ENCODE assay signal across 8 mouse cellular contexts in the genomic region with DNA sequence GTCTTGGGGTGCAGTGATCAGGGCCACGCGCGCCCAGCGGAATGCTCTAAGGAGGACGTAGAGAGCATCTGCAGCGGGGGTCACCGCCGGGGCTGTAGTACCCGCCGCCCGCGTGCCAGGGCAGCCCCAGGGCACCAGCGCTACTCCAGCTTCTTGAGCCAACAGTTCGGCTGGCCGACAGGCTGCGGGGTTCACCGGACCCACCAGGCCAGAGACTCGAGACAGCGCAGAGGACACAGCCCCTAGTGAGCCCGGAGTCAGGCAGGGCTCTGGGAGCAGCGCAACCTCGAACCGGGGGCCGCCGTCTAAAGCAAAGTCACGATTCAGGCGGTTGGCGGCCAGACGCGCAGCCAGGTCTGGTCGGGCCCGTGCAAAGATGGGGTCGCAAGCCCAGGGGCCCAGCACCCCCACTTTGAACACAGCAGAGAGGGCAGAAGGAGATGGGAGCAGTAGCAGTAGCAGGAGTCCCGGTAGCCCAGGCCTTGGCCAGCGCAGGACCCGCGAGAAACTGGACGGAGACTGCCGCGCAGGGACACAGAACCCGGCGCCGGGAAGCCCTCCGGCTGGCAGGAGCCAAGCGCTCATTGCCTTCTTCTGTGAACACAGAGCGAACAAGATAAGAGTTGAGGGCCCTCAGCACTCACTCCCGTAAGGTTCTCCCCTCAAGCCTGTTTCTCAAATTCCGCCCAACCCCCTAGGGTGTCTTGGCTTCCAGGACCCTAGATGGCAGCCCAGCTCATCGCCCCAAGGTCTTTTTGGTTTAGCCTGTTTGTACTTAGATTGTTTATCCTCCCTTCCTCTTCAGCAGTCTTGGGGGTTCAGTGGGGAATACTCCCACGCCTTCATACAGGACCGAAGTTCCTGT. TPM values are rescaled to one million over a fixed set of nuclear protein-coding genes. Genes with fewer than 3 reads are reported as not detected.
DNase-seq lines count a peak whose midpoint lies in the region; ATAC-seq lines count a peak whose summit lies in the region.

No protein-coding gene starts in this region.

- peak overlapping the region; percentile 47 for H3K4me3 ChIP-seq in kidney, embryonic 14.5 days (ENCODE audit: low read length)
- peak overlapping the region; percentile 46 for H3K4me3 ChIP-seq in brown adipose tissue, adult 24 weeks (ENCODE audit: insufficient read depth, low read depth, low read length)
- peak overlapping the region; percentile 57 for H3K4me3 ChIP-seq in hindbrain, embryonic 10.5 days
- peak overlapping the region; percentile 47 for H3K4me3 ChIP-seq in midbrain, embryonic 13.5 days (replicated peaks)

- peak; percentile 22; the same call in 1 of the 2 replicates for ATAC-seq in kidney, embryonic 14.5 days (ENCODE audit: low FRiP score, low TSS enrichment)
- no peak for ATAC-seq in midbrain, embryonic 13.5 days

- peak overlapping the region; percentile 92 for H3K4me2 ChIP-seq in kidney, embryonic 14.5 days (replicated peaks; ENCODE audit: low read depth, low read length)
- peak overlapping the region; percentile 71 for H3K4me2 ChIP-seq in midbrain, embryonic 13.5 days (replicated peaks)

- no peak for DNase-seq in kidney, adult 8-10 months
- peak; percentile 42 for DNase-seq in hindbrain, embryonic 10.5 days (ENCODE audit: low spot score)
- DNase-seq in c-Kit-positive CD71-positive TER-119-positive erythroid progenitor cells, embryonic 14.5 days (ENCODE audit: low spot score): no peak
- DNase-seq in gastrocnemius, postnatal 4 days (ENCODE audit: low spot score in 2 of 2): no peak
- DNase-seq in urinary bladder, postnatal 14 days (ENCODE audit: low spot score): no peak

- H3K4me1 ChIP-seq in kidney, embryonic 14.5 days (ENCODE audit: control insufficient read depth, insufficient read depth, low read length): peaks cover 8% of the 10 kb centered on the region; the same call in 1 of the 2 replicates
- peaks cover 2% of the 10 kb centered on the region; the same call in 1 of the 2 replicates for H3K4me1 ChIP-seq in brown adipose tissue, adult 24 weeks (ENCODE audit: control insufficient read depth, insufficient read depth, insufficient read length, low read length)
- H3K4me1 ChIP-seq in hindbrain, embryonic 10.5 days (replicated peaks): peaks cover 21% of the 10 kb centered on the region
- peaks cover 20% of the 10 kb centered on the region for H3K4me1 ChIP-seq in midbrain, embryonic 13.5 days (replicated peaks)

- peaks cover 15% of the 10 kb centered on the region for H3K27me3 ChIP-seq in kidney, embryonic 14.5 days (ENCODE audit: control insufficient read depth, insufficient read depth, low read length)
- peaks cover 59% of the 10 kb centered on the region for H3K27me3 ChIP-seq in hindbrain, embryonic 10.5 days (ENCODE audit: insufficient read depth, poor library complexity, severe bottlenecking)
- H3K27me3 ChIP-seq in midbrain, embryonic 13.5 days: peaks cover 37% of the 10 kb centered on the region

- H3K27ac ChIP-seq in kidney, embryonic 14.5 days (ENCODE audit: low read depth, low read length): peak overlapping the region; percentile 59; the same call in 1 of the 2 replicates
- no peak overlapping the region for H3K27ac ChIP-seq in brown adipose tissue, adult 24 weeks (replicated peaks; ENCODE audit: low read depth, low read length)
- H3K27ac ChIP-seq in hindbrain, embryonic 10.5 days: peak overlapping the region; percentile 83
- H3K27ac ChIP-seq in midbrain, embryonic 13.5 days: peak overlapping the region; percentile 78

- H3K36me3 ChIP-seq in kidney, embryonic 14.5 days (ENCODE audit: control insufficient read depth, insufficient read depth, low read length): no peaks in the 10 kb centered on the region
- H3K36me3 ChIP-seq in hindbrain, embryonic 10.5 days: no peaks in the 10 kb centered on the region
- H3K36me3 ChIP-seq in midbrain, embryonic 13.5 days: no peaks in the 10 kb centered on the region

- no peaks in the 10 kb centered on the region for H3K9me3 ChIP-seq in kidney, embryonic 14.5 days (ENCODE audit: control insufficient read depth, low read length)
- H3K9me3 ChIP-seq in hindbrain, embryonic 10.5 days: no peaks in the 10 kb centered on the region
- H3K9me3 ChIP-seq in midbrain, embryonic 13.5 days: no peaks in the 10 kb centered on the region

- WGBS in kidney, embryonic 14.5 days: 4% methylated on average over 51 of the region's 51 CpGs
- WGBS in hindbrain, embryonic 10.5 days: 3% methylated on average over 51 of the region's 51 CpGs
- WGBS in midbrain, embryonic 13.5 days: 1% methylated on average over 51 of the region's 51 CpGs

- H3K9ac ChIP-seq in kidney, embryonic 14.5 days (ENCODE audit: low read depth, low read length): peak overlapping the region; percentile 52
- H3K9ac ChIP-seq in midbrain, embryonic 13.5 days (replicated peaks): peak overlapping the region; percentile 66

RNA-seq across cellular contexts. Expression of gene Gucy2e, which starts 0.5 kb away (rescaled TPM):
- polyA plus RNA-seq in kidney, embryonic 14.5 days (2014; fragmentation: Nextera tagmentation; extraction: Ambion mirVana): 0.07 and 0.11 TPM in 2 replicates
- polyA plus RNA-seq in brown adipose tissue, adult 24 weeks (2012; ENCODE audit: insufficient read depth, insufficient read length, missing spikeins): not detected in 2 replicates
- 0.06 and 0.09 TPM in 2 replicates for polyA plus RNA-seq in hindbrain, embryonic 10.5 days (2016; fragmentation: Nextera tagmentation; extraction: Ambion mirVana)
- 0.32 and 0.42 TPM in 2 replicates for polyA plus RNA-seq in midbrain, embryonic 13.5 days (2015; fragmentation: Nextera tagmentation; extraction: Ambion mirVana)
- total RNA-seq in gastrocnemius, postnatal 4 days (2021): not detected

RNA-seq across cellular contexts. Expression of gene Alox8, which starts 38.6 kb away (rescaled TPM):
- 0.24 and 0.36 TPM in 2 replicates for polyA plus RNA-seq in kidney, embryonic 14.5 days (2014; fragmentation: Nextera tagmentation; extraction: Ambion mirVana)
- polyA plus RNA-seq in brown adipose tissue, adult 24 weeks (2012; ENCODE audit: insufficient read depth, insufficient read length, missing spikeins): not detected in 2 replicates
- polyA plus RNA-seq in hindbrain, embryonic 10.5 days (2016; fragmentation: Nextera tagmentation; extraction: Ambion mirVana): 0.10 TPM in 1 of 2 replicates, not detected in the other
- 0.06 and 0.07 TPM in 2 replicates for polyA plus RNA-seq in midbrain, embryonic 13.5 days (2015; fragmentation: Nextera tagmentation; extraction: Ambion mirVana)
- not detected for total RNA-seq in gastrocnemius, postnatal 4 days (2021)
